Mouse (Mus musculus) small intestine, adult 2 months (tissue): ENCODE results near the gene Grk1.

Experiments used
- CTCF ChIP-seq: fragments of 200-500 bp; IDR thresholded peaks from 2 replicates; pipeline ENCODE4 v1.5.1; 2012; ENCODE audit warnings: low read depth, mild to moderate bottlenecking, control low read depth, inconsistent platforms, low read length, moderate library complexity, mixed read lengths; ENCODE audit not compliant: insufficient replicate concordance, insufficient read length; ENCODE audit errors: extremely low read depth
- POLR2A ChIP-seq: fragments of 200-500 bp; IDR thresholded peaks from 2 replicates; pipeline ENCODE4 v1.6.1; 2012; ENCODE audit warnings: low read depth, mild to moderate bottlenecking, control low read depth, inconsistent platforms, low read length, moderate library complexity

DNA sequence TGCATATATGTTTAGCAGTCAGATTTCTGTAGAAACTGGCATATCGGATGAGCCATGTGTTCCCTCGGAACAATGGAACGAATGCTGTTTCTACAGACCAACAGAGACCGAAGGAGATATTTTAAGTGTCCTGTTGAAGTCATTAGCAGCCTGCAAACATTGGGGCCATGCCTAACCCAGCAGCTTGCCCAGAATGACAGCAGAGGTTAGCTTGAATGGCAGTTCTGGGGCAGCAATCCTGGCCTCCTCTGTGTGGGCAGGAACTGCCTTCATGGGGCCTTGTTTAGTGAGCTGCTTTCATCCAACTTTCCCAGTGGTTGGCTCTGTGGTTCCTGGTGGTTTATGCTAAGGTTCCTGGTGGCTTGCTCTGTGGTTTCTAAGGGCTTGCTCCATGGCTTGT lies 54.5 kb downstream of the Grk1 start:
- TF ChIP-seq CTCF (no peak), POLR2A (no peak)
